Mouse (Mus musculus) stomach, embryonic 15.5 days (tissue): ENCODE data around the gene Sbf2. TPM values are rescaled to one million over a fixed set of nuclear protein-coding genes. Genes with fewer than 3 reads are reported as not detected.

Experiments
- ATAC-seq: fragments of 200-750 bp; cut with Nextera tagmentation; 2 replicates; pipeline ENCODE4 v1.8.0; 2017; ENCODE audit warnings: low read depth, moderate number of reproducible peaks, moderate TSS enrichment; ENCODE audit not compliant: insufficient read depth, low FRiP score
- H3K27ac ChIP-seq: fragments of 300-500 bp; sonication (generic); 2 replicates; pipeline ENCODE4 v1.5.1; 2015; ENCODE audit warnings: mild to moderate bottlenecking, inconsistent platforms
- H3K27me3 ChIP-seq: fragments of 300-500 bp; sonication (generic); replicated peaks from 2 replicates; pipeline ENCODE4 v1.6.1; 2015; ENCODE audit warnings: inconsistent platforms
- H3K36me3 ChIP-seq: fragments of 300-500 bp; sonication (generic); 2 replicates; pipeline ENCODE4 v1.6.1; 2015; ENCODE audit warnings: inconsistent platforms
- H3K4me1 ChIP-seq: fragments of 300-500 bp; sonication (generic); 2 replicates; pipeline ENCODE4 v1.6.1; 2015; ENCODE audit warnings: inconsistent platforms
- H3K4me2 ChIP-seq: fragments of 300-500 bp; sonication (generic); 2 replicates; pipeline ENCODE4 v1.6.1; 2015; ENCODE audit warnings: mild to moderate bottlenecking, inconsistent platforms
- H3K4me3 ChIP-seq: fragments of 300-500 bp; sonication (generic); replicated peaks from 2 replicates; pipeline ENCODE4 v1.5.1; 2015; ENCODE audit warnings: inconsistent platforms
- H3K9ac ChIP-seq: fragments of 300-500 bp; sonication (generic); 2 replicates; pipeline ENCODE4 v1.6.1; 2015; ENCODE audit warnings: inconsistent platforms
- H3K9me3 ChIP-seq: fragments of 300-500 bp; sonication (generic); 2 replicates; pipeline ENCODE4 v1.6.1; 2016; ENCODE audit warnings: inconsistent platforms
- WGBS: fragments of 180-500 bp; shearing (Covaris S2); methylation state at CpG from one replicate; pipeline ENCODE4 v1.1.7; 2015; 5-methylcytosine and 5-hydroxymethylcytosine counted together
- polyA plus RNA-seq: library from polyadenylated mRNA; unstranded; fragments of >200 nt; fragmentation: Nextera tagmentation; extraction: Ambion mirVana; gene quantifications from 2 replicates; pipeline ENCODE4 v1.2.1, GENCODE M21; 2015

Sbf2 gene
- polyA plus RNA-seq, 1 experiment from 2014 or later, result 29.2 TPM

- Histone ChIP-seq H3K4me3 (no peak overlapping the region), H3K27ac (no peak overlapping the region), H3K4me2 (no peak overlapping the region), H3K36me3 (peaks cover 42% of the 10 kb centered on the region), H3K27me3 (no peaks in the 10 kb centered on the region), H3K9ac (no peak overlapping the region), H3K4me1 (no peaks in the 10 kb centered on the region), H3K9me3 (no peaks in the 10 kb centered on the region)
- 88% methylated on average over 9 of the region's 9 CpGs for WGBS
- no peak for ATAC-seq
Observed at GRCm38 (mm10) chr7:110313392-110314055, 301.2 kb downstream of the Sbf2 start.

GRCm38 (mm10) chr7:110309246-110309645 lies 305.5 kb downstream of the Sbf2 start:
- Histone ChIP-seq H3K4me2 (no peak overlapping the region), H3K36me3 (peaks cover 24% of the 10 kb centered on the region), H3K4me1 (no peaks in the 10 kb centered on the region), H3K9me3 (no peaks in the 10 kb centered on the region), H3K4me3 (no peak overlapping the region), H3K27ac (no peak overlapping the region), H3K27me3 (no peaks in the 10 kb centered on the region), H3K9ac (no peak overlapping the region)
- WGBS, result 89% methylated on average over 8 of the region's 8 CpGs
- no peak for ATAC-seq

- Histone ChIP-seq H3K27me3 (no peaks in the 10 kb centered on the region), H3K9ac (no peak overlapping the region)
- 84% methylated on average over 11 of the region's 11 CpGs for WGBS
Observed at GRCm38 (mm10) chr7:110307741-110308140, 307.0 kb downstream of the Sbf2 start.

GRCm38 (mm10) chr7:110306281-110306680 lies 308.4 kb downstream of the Sbf2 start:
- WGBS, result 56% methylated on average over 5 of the region's 5 CpGs
- H3K4me1 ChIP-seq, result no peaks in the 10 kb centered on the region
- H3K4me3 ChIP-seq, result no peak overlapping the region
- H3K4me2 ChIP-seq, result no peak overlapping the region
- no peaks in the 10 kb centered on the region for H3K9me3 ChIP-seq
- ATAC-seq, result no peak
- H3K9ac ChIP-seq, result no peak overlapping the region
- no peak overlapping the region for H3K27ac ChIP-seq
- H3K27me3 ChIP-seq, result no peaks in the 10 kb centered on the region
- peaks cover 16% of the 10 kb centered on the region; the same call in 1 of the 2 replicates for H3K36me3 ChIP-seq

More at GRCm38 (mm10) chr7:110307741-110308140, 307.0 kb downstream of the Sbf2 start:
- Histone ChIP-seq H3K9me3 (no peaks in the 10 kb centered on the region), H3K4me3 (no peak overlapping the region), H3K4me2 (no peak overlapping the region), H3K27ac (no peak overlapping the region), H3K4me1 (no peaks in the 10 kb centered on the region), H3K36me3 (peaks cover 24% of the 10 kb centered on the region)
- no peak for ATAC-seq

GRCm38 (mm10) chr7:110305486-110305885 lies 309.2 kb downstream of the Sbf2 start:
- no peak for ATAC-seq
- H3K36me3 ChIP-seq, result peaks cover 15% of the 10 kb centered on the region; the same call in 1 of the 2 replicates
- no peaks in the 10 kb centered on the region for H3K4me1 ChIP-seq
- no peaks in the 10 kb centered on the region for H3K27me3 ChIP-seq
- H3K4me3 ChIP-seq, result no peak overlapping the region
- H3K9ac ChIP-seq, result no peak overlapping the region
- no peak overlapping the region for H3K4me2 ChIP-seq
- no peaks in the 10 kb centered on the region for H3K9me3 ChIP-seq
- no peak overlapping the region for H3K27ac ChIP-seq
- WGBS, result 91% methylated on average over 4 of the region's 4 CpGs

- WGBS, result 51% methylated on average over 6 of the region's 6 CpGs
- Histone ChIP-seq H3K4me1 (peaks cover 7% of the 10 kb centered on the region; the same call in 1 of the 2 replicates), H3K4me2 (no peak overlapping the region), H3K4me3 (no peak overlapping the region), H3K27me3 (no peaks in the 10 kb centered on the region), H3K9ac (no peak overlapping the region), H3K27ac (no peak overlapping the region), H3K36me3 (no peaks in the 10 kb centered on the region), H3K9me3 (no peaks in the 10 kb centered on the region)
- no peak for ATAC-seq
Observed at GRCm38 (mm10) chr7:110302886-110303285, 311.8 kb downstream of the Sbf2 start.

GRCm38 (mm10) chr7:110298739-110299410 lies 315.8 kb downstream of the Sbf2 start:
- Histone ChIP-seq H3K9me3 (no peaks in the 10 kb centered on the region), H3K9ac (no peak overlapping the region), H3K4me1 (peaks cover 22% of the 10 kb centered on the region), H3K4me3 (no peak overlapping the region), H3K4me2 (no peak overlapping the region), H3K27me3 (no peaks in the 10 kb centered on the region), H3K27ac (no peak overlapping the region), H3K36me3 (no peaks in the 10 kb centered on the region)
- no peak for ATAC-seq
- 85% methylated on average over 17 of the region's 17 CpGs for WGBS

- Histone ChIP-seq H3K36me3 (no peaks in the 10 kb centered on the region), H3K4me1 (peaks cover 22% of the 10 kb centered on the region), H3K9me3 (no peaks in the 10 kb centered on the region), H3K4me3 (no peak overlapping the region), H3K9ac (no peak overlapping the region), H3K27me3 (no peaks in the 10 kb centered on the region), H3K27ac (peak overlapping the region; percentile 88), H3K4me2 (no peak overlapping the region)
- ATAC-seq, result no peak
- 84% methylated on average over 7 of the region's 7 CpGs for WGBS
Observed at GRCm38 (mm10) chr7:110298090-110298489, 316.6 kb downstream of the Sbf2 start.

- no peaks in the 10 kb centered on the region for H3K9me3 ChIP-seq
- H3K36me3 ChIP-seq, result no peaks in the 10 kb centered on the region
- WGBS, result 41% methylated on average over 4 of the region's 4 CpGs
- no peak overlapping the region for H3K4me3 ChIP-seq
- H3K9ac ChIP-seq, result no peak overlapping the region
- H3K27me3 ChIP-seq, result no peaks in the 10 kb centered on the region
- peaks cover 22% of the 10 kb centered on the region for H3K4me1 ChIP-seq
- no peak overlapping the region for H3K4me2 ChIP-seq
- ATAC-seq, result peak; percentile 25; the same call in 1 of the 2 replicates
- H3K27ac ChIP-seq, result peak overlapping the region; percentile 88
Observed at GRCm38 (mm10) chr7:110297611-110298010, 317.1 kb downstream of the Sbf2 start.

- peak; percentile 90 for ATAC-seq
- Histone ChIP-seq H3K4me3 (no peak overlapping the region), H3K27me3 (no peaks in the 10 kb centered on the region), H3K36me3 (no peaks in the 10 kb centered on the region), H3K4me1 (peaks cover 22% of the 10 kb centered on the region), H3K9ac (no peak overlapping the region), H3K9me3 (no peaks in the 10 kb centered on the region), H3K4me2 (no peak overlapping the region), H3K27ac (peak overlapping the region; percentile 88)
- WGBS, result 23% methylated on average over 17 of the region's 17 CpGs
Observed at GRCm38 (mm10) chr7:110296889-110297603, 317.7 kb downstream of the Sbf2 start.

GRCm38 (mm10) chr7:110289647-110290046 lies 325.1 kb downstream of the Sbf2 start:
- Histone ChIP-seq H3K9ac (no peak overlapping the region), H3K4me3 (no peak overlapping the region), H3K27ac (no peak overlapping the region), H3K36me3 (no peaks in the 10 kb centered on the region), H3K4me2 (no peak overlapping the region), H3K27me3 (no peaks in the 10 kb centered on the region), H3K9me3 (no peaks in the 10 kb centered on the region), H3K4me1 (peaks cover 18% of the 10 kb centered on the region)
- ATAC-seq, result no peak
- 72% methylated on average over 4 of the region's 4 CpGs for WGBS

GRCm38 (mm10) chr7:110288731-110289191 lies 326.0 kb downstream of the Sbf2 start:
- H3K9ac ChIP-seq, result no peak overlapping the region

More at GRCm38 (mm10) chr7:110288731-110289191, 326.0 kb downstream of the Sbf2 start:
- Histone ChIP-seq H3K4me1 (peaks cover 18% of the 10 kb centered on the region), H3K27me3 (no peaks in the 10 kb centered on the region), H3K36me3 (no peaks in the 10 kb centered on the region), H3K4me2 (no peak overlapping the region; the same call in 1 of the 2 replicates), H3K4me3 (no peak overlapping the region), H3K27ac (peak overlapping the region; percentile 70), H3K9me3 (no peaks in the 10 kb centered on the region)
- 61% methylated on average over 6 of the region's 6 CpGs for WGBS
- peak; percentile 36; the same call in 1 of the 2 replicates for ATAC-seq
